Mouse (Mus musculus) spleen, postnatal 0 days (tissue): ENCODE results near the gene Atl3. TPM values are rescaled to one million over a fixed set of nuclear protein-coding genes. Genes with fewer than 3 reads are reported as not detected.

Source experiments
- polyA plus RNA-seq: library from polyadenylated mRNA; unstranded; fragments of >200 nt; fragmentation: Nextera tagmentation; extraction: Ambion mirVana; gene quantifications from 2 replicates; pipeline ENCODE4 v1.2.1, GENCODE M21; 2015

Atl3 gene
- polyA plus RNA-seq, result 13.7 and 14.1 TPM in 2 replicates

GRCm38 (mm10) chr19:7493352-7494186, at the start of gene Atl3:
Gene Atl3, plus strand, starts transcription at chr19:7494040.

DNA sequence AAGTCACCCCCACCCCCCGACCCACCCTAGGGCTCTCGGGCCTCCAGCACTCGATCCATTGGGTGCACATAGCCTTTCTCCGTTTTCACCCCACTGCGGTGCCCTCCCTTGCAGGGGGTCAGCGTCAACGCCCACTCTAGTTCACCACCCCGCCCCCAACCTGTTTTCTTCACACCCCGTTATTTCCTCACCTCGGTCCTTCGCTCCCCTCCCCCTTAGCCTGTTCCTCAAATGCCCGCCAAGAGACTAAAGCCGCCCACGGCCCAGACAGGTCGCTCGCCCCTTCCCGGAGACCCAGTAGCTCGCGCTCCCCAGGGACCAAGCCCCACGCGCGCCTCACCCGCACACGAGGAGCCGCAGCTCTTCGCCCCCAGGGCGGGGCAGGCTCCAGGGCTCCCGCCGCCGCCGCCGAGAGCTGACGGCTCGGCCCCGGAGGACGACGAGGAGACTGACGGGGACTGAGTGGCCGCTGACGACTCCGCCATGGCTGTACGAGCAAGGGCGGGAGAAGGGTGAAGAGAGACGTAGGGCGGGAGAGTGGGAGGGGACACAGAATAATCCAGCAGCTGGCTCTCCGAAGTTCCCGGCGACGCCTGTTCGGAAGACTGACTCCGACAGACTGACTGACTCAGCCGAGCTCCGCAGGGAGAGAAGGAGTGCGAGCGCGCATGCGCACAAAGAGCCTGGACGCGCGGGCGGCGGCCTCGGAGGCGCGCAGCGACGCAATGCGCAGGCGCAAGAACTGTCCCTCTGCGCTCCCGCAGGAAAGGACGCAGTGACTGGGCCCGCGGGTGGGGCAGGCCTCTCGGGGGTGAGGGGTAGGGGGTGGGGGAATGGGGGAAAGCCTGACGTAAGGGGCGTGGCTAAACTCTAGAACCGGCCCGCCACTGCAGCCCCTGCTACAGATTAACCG, 11.0 kb upstream of the Atl3 start, which contains the start of gene Rtn3:
Rtn3 (minus strand) TSS at position 683 of the 913 bp plus-strand sequence.

GRCm38 (mm10) chr19:7557328-7557822, 63.5 kb downstream of the Atl3 start, which contains the start of gene Pla2g16:
Gene Pla2g16, plus strand, starts transcription at chr19:7557459.

Other genes with a start within 250 kb of the Atl3 start
- gene Rcor2, start 226.7 kb upstream of the Atl3 start, polyA plus RNA-seq, result 1.5 TPM in 2 replicates
- 25.2 and 32.3 TPM in 2 replicates for gene Mark2, start 152.2 kb upstream of the Atl3 start, polyA plus RNA-seq
- gene Spindoc, start 111.0 kb upstream of the Atl3 start, polyA plus RNA-seq, result 7.6 and 10.6 TPM in 2 replicates
- gene 2700081O15Rik, start 76.4 kb upstream of the Atl3 start, polyA plus RNA-seq, result 2.4 and 3.1 TPM in 2 replicates
- 70.4 and 79.1 TPM in 2 replicates for gene Rtn3, start 10.8 kb upstream of the Atl3 start, polyA plus RNA-seq
- 31.0 and 36.0 TPM in 2 replicates for gene Pla2g16, start 63.4 kb downstream of the Atl3 start, polyA plus RNA-seq
- not detected in 2 replicates for gene Lgals12, start 113.2 kb downstream of the Atl3 start, polyA plus RNA-seq
- not detected in 2 replicates for gene Hrasls5, start 118.5 kb downstream of the Atl3 start, polyA plus RNA-seq
- not detected in 2 replicates for gene Slc22a19, start 217.3 kb downstream of the Atl3 start, polyA plus RNA-seq